Mouse (Mus musculus) spleen, adult 2 months (tissue): ENCODE measurements around the gene Gm4952. TPM values are rescaled to one million over a fixed set of nuclear protein-coding genes. Genes with fewer than 3 reads are reported as not detected.
"Not testable (repeated sequence)": the region's sequence is repeated elsewhere in the genome, so short reads cannot be mapped to it uniquely, and the experiment has no call there.

Source experiments
- DNase-seq, 2 experiments: peaks; one replicate each; pipeline versions ENCODE4 v3.0.0 to v3.0.0-alpha.2; 2012 to 2021; ENCODE audit warnings: low spot score in 2 of 2, low read depth in 1 of 2
- H3K27ac ChIP-seq: fragments of 200-500 bp; 2 replicates; pipeline ENCODE4 v1.5.1; 2012; ENCODE audit warnings: low read length, inconsistent platforms; ENCODE audit not compliant: insufficient read depth
- H3K27me3 ChIP-seq: fragments of 200-500 bp; 2 replicates; pipeline ENCODE4 v1.6.1; 2012; ENCODE audit warnings: mild to moderate bottlenecking, moderate library complexity, low read length, inconsistent platforms; ENCODE audit not compliant: control insufficient read depth, insufficient read depth
- H3K36me3 ChIP-seq: fragments of 200-500 bp; 2 replicates; pipeline ENCODE4 v1.6.1; 2012; ENCODE audit warnings: mild to moderate bottlenecking, low read length, inconsistent platforms; ENCODE audit not compliant: control insufficient read depth, insufficient read depth
- H3K4me1 ChIP-seq: fragments of 200-500 bp; 2 replicates; pipeline ENCODE4 v1.6.1; 2011; ENCODE audit warnings: inconsistent platforms; ENCODE audit not compliant: control insufficient read depth, insufficient read depth, insufficient read length
- H3K4me3 ChIP-seq: fragments of 200-500 bp; 2 replicates; pipeline ENCODE4 v1.5.1; 2011; ENCODE audit warnings: mild to moderate bottlenecking, inconsistent platforms; ENCODE audit not compliant: insufficient read depth, insufficient read length; ENCODE audit errors: extremely low read depth
- CTCF ChIP-seq: fragments of 200-500 bp; IDR thresholded peaks from 2 replicates; pipeline ENCODE4 v1.5.1; 2011; ENCODE audit warnings: mild to moderate bottlenecking, inconsistent platforms; ENCODE audit not compliant: insufficient read depth, insufficient read length, insufficient replicate concordance; ENCODE audit errors: extremely low read depth
- POLR2A ChIP-seq: fragments of 200-500 bp; IDR thresholded peaks from 2 replicates; pipeline ENCODE4 v1.6.1; 2011; ENCODE audit warnings: low read depth, low read length, inconsistent platforms
- WGBS: fragments of 180-500 bp; shearing (Covaris S2); methylation state at CpG from one replicate; pipeline ENCODE4 v1.1.7; 2018; 5-methylcytosine and 5-hydroxymethylcytosine counted together
- polyA plus RNA-seq: library from polyadenylated mRNA; depleted of rRNA; stranded (reverse); fragments of >200 nt; gene quantifications from 2 replicates; pipeline ENCODE4 v1.2.3, GENCODE M21; 2012

Gm4952 gene
- polyA plus RNA-seq, 1 experiment = not detected

GRCm38 (mm10) chr19:12636863-12637262 lies 37.1 kb downstream of the Gm4952 start:
- no peak for DNase-seq
- TF ChIP-seq CTCF (no peak), POLR2A (no peak)
- no peaks in the 10 kb centered on the region for H3K36me3 ChIP-seq
- no peaks in the 10 kb centered on the region for H3K27me3 ChIP-seq
- no peak overlapping the region for H3K27ac ChIP-seq
- 67% methylated on average over 3 of the region's 3 CpGs for WGBS
- no peaks in the 10 kb centered on the region for H3K4me1 ChIP-seq
- no peak overlapping the region for H3K4me3 ChIP-seq

- WGBS = 79% methylated on average over 1 of the region's 1 CpGs
- H3K27ac ChIP-seq = no peak overlapping the region
- no peaks in the 10 kb centered on the region for H3K27me3 ChIP-seq
- DNase-seq = no peak
- H3K4me3 ChIP-seq = no peak overlapping the region
- H3K36me3 ChIP-seq = no peaks in the 10 kb centered on the region
- no peak for TF ChIP-seq CTCF
- TF ChIP-seq POLR2A = no peak
- no peaks in the 10 kb centered on the region for H3K4me1 ChIP-seq
Measured at GRCm38 (mm10) chr19:12638049-12638448, 38.3 kb downstream of the Gm4952 start.

- TF ChIP-seq CTCF (no peak), POLR2A (no peak)
- H3K4me1 ChIP-seq = no peaks in the 10 kb centered on the region
- no peaks in the 10 kb centered on the region for H3K36me3 ChIP-seq
- H3K27ac ChIP-seq = no peak overlapping the region
- no peak overlapping the region for H3K4me3 ChIP-seq
- DNase-seq = no peak
- H3K27me3 ChIP-seq = no peaks in the 10 kb centered on the region
Measured at GRCm38 (mm10) chr19:12649511-12649910, 49.7 kb downstream of the Gm4952 start.

- DNase-seq = no peak
- H3K4me1 ChIP-seq = no peaks in the 10 kb centered on the region
- TF ChIP-seq POLR2A (no peak), CTCF (no peak)
- H3K27me3 ChIP-seq = no peaks in the 10 kb centered on the region
- no peaks in the 10 kb centered on the region for H3K36me3 ChIP-seq
- H3K27ac ChIP-seq = no peak overlapping the region
- H3K4me3 ChIP-seq = no peak overlapping the region
- WGBS = 81% methylated on average over 1 of the region's 1 CpGs
Measured at GRCm38 (mm10) chr19:12666156-12666555, 66.4 kb downstream of the Gm4952 start.

GRCm38 (mm10) chr19:12668601-12669000 lies 68.8 kb downstream of the Gm4952 start:
- H3K36me3 ChIP-seq, DNase-seq, H3K27me3 ChIP-seq: not testable (repeated sequence)

GRCm38 (mm10) chr19:12670139-12670538 lies 70.4 kb downstream of the Gm4952 start, which contains the start of gene Olfr1442:
Gene Olfr1442, plus strand, starts transcription at chr19:12670439.
- Histone ChIP-seq H3K27ac (no peak within 1 kb of the TSS), H3K4me3 (no peak within 1 kb of the TSS), H3K27me3 (no peaks in the 10 kb centered on the region), H3K4me1 (no peaks in the 10 kb centered on the region), H3K36me3 (no peaks in the 10 kb centered on the region)
- no peak for DNase-seq
- TF ChIP-seq CTCF (no peak), POLR2A (no peak)

More at GRCm38 (mm10) chr19:12668601-12669000, 68.8 kb downstream of the Gm4952 start:
- H3K4me1 ChIP-seq, H3K4me3 ChIP-seq, H3K27ac ChIP-seq: not testable (repeated sequence)
- WGBS = 95% methylated on average over 3 of the region's 3 CpGs

GRCm38 (mm10) chr19:12671051-12671450 lies 71.3 kb downstream of the Gm4952 start:
- H3K4me3 ChIP-seq = no peak overlapping the region
- no peaks in the 10 kb centered on the region for H3K36me3 ChIP-seq
- TF ChIP-seq POLR2A = no peak
- TF ChIP-seq CTCF = no peak
- no peak for DNase-seq
- no peaks in the 10 kb centered on the region for H3K27me3 ChIP-seq
- H3K4me1 ChIP-seq = no peaks in the 10 kb centered on the region
- 85% methylated on average over 4 of the region's 4 CpGs for WGBS
- no peak overlapping the region for H3K27ac ChIP-seq
